Mouse (Mus musculus): Measurements from ENCODE around the gene Gm12184. TPM values are rescaled to one million over a fixed set of nuclear protein-coding genes. Genes with fewer than 3 reads are reported as not detected.

Gm12184 gene
- polyA plus RNA-seq (2017; shearing (Covaris generic)), result 1 to 10 TPM; 4.9 to 5.0 TPM

DNA sequence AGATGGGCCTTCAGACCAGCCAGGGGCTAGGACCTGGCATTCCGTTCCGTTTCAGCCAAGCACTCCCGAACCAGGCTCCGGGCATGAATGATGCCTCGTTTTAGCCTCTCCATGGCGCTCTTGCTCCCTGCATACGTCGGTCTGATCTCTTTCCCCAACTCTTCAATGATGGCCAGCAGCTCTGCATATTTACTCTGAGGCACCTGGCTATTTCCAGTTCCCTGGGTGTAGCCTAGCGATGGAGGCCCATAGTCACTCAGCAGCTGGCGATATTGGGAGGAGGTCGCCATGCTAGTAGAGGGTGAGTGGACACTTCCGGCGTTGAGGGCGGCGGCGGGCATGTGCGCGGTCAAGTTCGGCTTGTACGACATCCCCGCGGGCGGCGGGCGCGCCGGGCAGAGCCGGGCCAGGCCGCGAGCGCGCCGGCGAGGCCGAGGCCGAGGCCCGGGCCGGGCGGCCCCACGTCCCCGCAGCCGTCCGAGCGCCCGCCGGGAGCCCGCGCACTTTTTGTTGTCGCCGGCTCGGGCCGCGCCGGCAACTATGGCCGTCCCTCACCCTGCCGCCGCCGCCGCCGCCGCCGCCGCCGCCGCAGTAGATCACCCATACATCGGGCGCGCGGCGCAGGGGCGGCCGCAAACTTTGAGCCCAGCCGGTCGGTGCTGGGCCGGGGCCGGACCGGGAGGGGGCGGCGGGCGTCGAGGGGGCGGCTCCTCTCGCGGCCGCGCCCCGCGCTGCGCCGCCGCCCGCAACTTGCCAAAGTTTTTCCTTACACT is at the start of gene Gm12184, which contains the start of gene Trim7:
TSS of gene Gm12184 (minus strand) at position 677 of the 773 bp plus-strand sequence.
TSS of gene Trim7 (plus strand) at position 162 of the 773 bp plus-strand sequence.

GRCm38 (mm10) chr11:48871201-48871772 is 44.8 kb upstream of the Gm12184 start, which contains the start of gene Irgm1:
TSS of gene Irgm1 (minus strand) at chr11:48871683.

DNA sequence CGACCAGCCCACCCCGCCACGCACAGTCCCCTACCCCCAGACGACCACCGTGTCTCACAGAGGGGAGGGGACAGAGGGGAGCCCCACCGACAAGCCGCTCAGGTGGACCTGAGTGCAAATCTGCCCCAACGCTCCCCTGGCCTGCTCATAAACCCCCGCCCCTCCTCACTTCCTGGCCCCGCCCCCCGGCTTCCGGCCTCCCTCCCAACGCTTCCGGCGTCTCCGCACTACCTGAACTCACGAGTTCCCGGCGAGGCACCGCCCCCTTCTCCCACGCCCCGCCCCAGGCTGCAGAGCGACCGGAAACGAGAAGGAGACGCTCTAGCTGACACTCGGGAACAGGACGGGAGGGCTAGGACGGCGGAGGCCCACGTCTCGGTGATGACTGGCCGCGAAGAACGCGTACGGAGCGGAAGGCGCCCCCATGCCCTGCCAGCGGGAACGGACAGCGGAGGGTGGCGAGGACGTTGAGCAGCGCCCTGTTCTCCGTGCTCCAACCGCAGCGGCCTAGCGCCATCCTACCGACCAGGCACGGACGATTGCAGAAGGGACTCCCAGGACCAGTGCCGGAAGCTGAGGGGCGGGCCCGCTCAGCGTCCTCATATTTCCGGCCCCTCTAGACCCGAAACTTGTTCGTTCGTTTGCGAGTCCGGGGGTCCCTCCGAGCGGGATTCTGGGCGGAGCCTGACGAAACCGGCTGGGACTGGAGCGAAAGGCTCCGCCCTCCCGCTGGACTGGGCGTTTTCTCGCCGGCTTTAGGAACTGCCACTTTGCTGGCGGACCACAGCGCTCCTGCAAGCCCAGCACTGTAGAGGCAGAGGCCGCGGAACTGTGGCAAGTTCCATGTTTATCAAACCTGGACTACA is 9.4 kb downstream of the Gm12184 start, which contains the start of gene Trim41:
TSS of gene Trim41 (minus strand) at position 554 of the 866 bp plus-strand sequence.

DNA sequence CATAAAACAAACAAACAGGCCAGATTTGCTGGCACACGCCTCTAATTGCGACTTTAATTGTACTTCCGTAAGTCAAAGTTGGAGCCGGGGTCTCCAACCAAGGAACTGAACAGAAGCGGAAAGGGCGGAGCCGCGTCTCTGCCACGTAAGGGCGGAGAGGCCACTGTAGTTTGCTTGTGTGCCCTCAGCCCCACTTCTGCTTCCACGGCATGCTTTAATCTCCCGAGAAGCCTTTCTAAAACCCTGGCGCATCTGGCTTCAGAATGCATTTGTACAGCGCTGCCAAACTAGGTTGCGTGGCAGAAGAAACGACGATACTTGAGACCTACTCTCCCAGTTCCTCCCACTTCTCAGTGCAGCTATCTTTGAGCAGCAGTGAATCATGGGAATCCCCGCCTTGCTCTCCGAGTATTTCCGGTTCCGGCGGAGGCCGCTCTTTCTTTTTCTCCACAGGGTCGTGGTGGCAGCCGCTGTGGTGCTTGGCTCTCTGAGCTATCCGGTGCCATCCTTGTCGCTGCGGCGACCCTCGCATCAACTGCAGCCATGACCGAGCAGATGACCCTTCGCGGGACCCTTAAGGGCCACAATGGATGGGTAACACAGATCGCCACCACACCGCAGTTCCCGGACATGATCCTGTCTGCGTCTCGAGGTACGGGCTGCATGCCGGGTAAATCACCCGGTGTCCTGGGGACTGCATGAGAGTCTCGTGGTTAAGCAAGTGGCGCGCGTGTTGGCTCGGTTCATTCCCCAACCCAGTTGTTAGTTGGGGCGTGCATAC is 26.3 kb downstream of the Gm12184 start, which contains the start of gene Rack1:
TSS of gene Rack1 (plus strand) at position 412 of the 781 bp plus-strand sequence.

Other genes starting within 250 kb of the Gm12184 start
- gene Rack1, start 26.3 kb downstream of the Gm12184 start, polyA plus RNA-seq (2017; shearing (Covaris generic)), result 100 to 1,000 TPM; 607 to 930 TPM
- 1 to 10 TPM; 1.6 to 1.9 TPM for gene Trim41, start 9.3 kb downstream of the Gm12184 start, polyA plus RNA-seq (2017; shearing (Covaris generic))
- under 1 TPM; 0.70 to 0.99 TPM for gene Trim7, start 515 bp downstream of the Gm12184 start, polyA plus RNA-seq (2017; shearing (Covaris generic))
- 100 to 1,000 TPM; 184 to 211 TPM for gene Irgm1, start 45.0 kb upstream of the Gm12184 start, polyA plus RNA-seq (2017; shearing (Covaris generic))
- gene Gm5431, start 75.6 kb upstream of the Gm12184 start, polyA plus RNA-seq (2017; shearing (Covaris generic)), result 1 to 10 TPM; 1.3 to 1.4 TPM
- gene Psme2b, start 119.5 kb upstream of the Gm12184 start, polyA plus RNA-seq (2017; shearing (Covaris generic)), result 100 to 1,000 TPM; 135 to 194 TPM
- gene Olfr56, start 152.2 kb upstream of the Gm12184 start, polyA plus RNA-seq (2017; shearing (Covaris generic)), result 1 to 10 TPM; 1.3 to 1.4 TPM
- 100 to 1,000 TPM; 111 to 163 TPM for gene 9930111J21Rik1, start 152.7 kb upstream of the Gm12184 start, polyA plus RNA-seq (2017; shearing (Covaris generic))
- gene Gm12185, start 165.6 kb upstream of the Gm12184 start, polyA plus RNA-seq (2017; shearing (Covaris generic)), result 1 to 10 TPM; 4.8 to 6.1 TPM
- gene Tgtp1, start 167.5 kb upstream of the Gm12184 start, polyA plus RNA-seq (2017; shearing (Covaris generic)), result 100 to 1,000 TPM; 236 to 376 TPM
- gene 9930111J21Rik2, start 224.6 kb upstream of the Gm12184 start, polyA plus RNA-seq (2017; shearing (Covaris generic)), result 10 to 100 TPM; 60.5 to 94.4 TPM
- 100 to 1,000 TPM; 342 to 358 TPM for gene Tgtp2, start 237.6 kb upstream of the Gm12184 start, polyA plus RNA-seq (2017; shearing (Covaris generic))
- 100 to 1,000 TPM; 570 to 631 TPM for gene Ifi47, start 249.9 kb upstream of the Gm12184 start, polyA plus RNA-seq (2017; shearing (Covaris generic))

All from activated CD4-positive, CD25-positive, alpha-beta regulatory T cell (primary cell).